Mouse (Mus musculus): ENCODE data around the gene Gstp3. TPM values are rescaled to one million over a fixed set of nuclear protein-coding genes. Genes with fewer than 3 reads are reported as not detected.

The Gstp3 gene
- total and polyA plus RNA-seq, 2 experiments from 2014 or later = not detected

- DNase-seq (ENCODE audit: low spot score) = peak; percentile 100
- Histone ChIP-seq H3K27me3 (ENCODE audit: control insufficient read depth, insufficient read depth, low read length) (no peaks in the 10 kb centered on the region), H3K27ac (ENCODE audit: low read depth) (peak within 1 kb of the TSS; percentile 94), H3K4me1 (ENCODE audit: control insufficient read depth, insufficient read depth) (peaks cover 4% of the 10 kb centered on the region), H3K9me3 (replicated peaks; ENCODE audit: control insufficient read depth, low read length) (no peaks in the 10 kb centered on the region), H3K4me2 (ENCODE audit: low read depth, low read length) (peak within 1 kb of the TSS; percentile 69), H3K36me3 (replicated peaks; ENCODE audit: control insufficient read depth, insufficient read depth, low read length) (peaks cover 37% of the 10 kb centered on the region), H3K4me3 (ENCODE audit: low read depth, low read length) (peak within 1 kb of the TSS; percentile 79), H3K9ac (replicated peaks; ENCODE audit: low read depth, low read length) (peak within 1 kb of the TSS; percentile 84)
- peak; percentile 80 for TF ChIP-seq EP300 (IDR thresholded peaks at IDR 0.05; ENCODE audit: low read depth)
- TF ChIP-seq CTCF (IDR thresholded peaks at IDR 0.05; ENCODE audit: low read depth) = peak; percentile 91
- 0% methylated on average over 45 of the region's 45 CpGs for WGBS
- peak; percentile 99 for ATAC-seq (ENCODE audit: insufficient read depth, low read depth)
Observed at GRCm38 (mm10) chr19:4012432-4013022, 46.8 kb downstream of the Gstp3 start, which contains the start of gene Ndufv1. Gene Ndufv1 (minus strand): TSS chr19:4012806.

- no peak overlapping the region for H3K4me2 ChIP-seq (ENCODE audit: low read depth, low read length)
Observed at GRCm38 (mm10) chr19:4011086-4011485, 48.3 kb downstream of the Gstp3 start.

More at GRCm38 (mm10) chr19:4011086-4011485, 48.3 kb downstream of the Gstp3 start:
- Histone ChIP-seq H3K9me3 (replicated peaks; ENCODE audit: control insufficient read depth, low read length) (no peaks in the 10 kb centered on the region), H3K4me1 (ENCODE audit: control insufficient read depth, insufficient read depth) (peaks cover 4% of the 10 kb centered on the region), H3K27ac (ENCODE audit: low read depth) (no peak overlapping the region), H3K9ac (replicated peaks; ENCODE audit: low read depth, low read length) (no peak overlapping the region), H3K27me3 (ENCODE audit: control insufficient read depth, insufficient read depth, low read length) (no peaks in the 10 kb centered on the region), H3K36me3 (replicated peaks; ENCODE audit: control insufficient read depth, insufficient read depth, low read length) (peaks cover 51% of the 10 kb centered on the region), H3K4me3 (ENCODE audit: low read depth, low read length) (no peak overlapping the region)
- no peak for DNase-seq (ENCODE audit: low spot score)
- ATAC-seq (ENCODE audit: insufficient read depth, low read depth) = no peak
- TF ChIP-seq CTCF (IDR thresholded peaks at IDR 0.05; ENCODE audit: low read depth) (no peak), EP300 (IDR thresholded peaks at IDR 0.05; ENCODE audit: low read depth) (no peak)
- WGBS = 92% methylated on average over 5 of the region's 5 CpGs

Other genes with a start within 250 kb of the Gstp3 start
Only the 30 nearest of the 34 such genes appear.
- 32.1 and 44.9 TPM in 2 replicates for gene Tcirg1, start 152.4 kb downstream of the Gstp3 start, total RNA-seq (2014; rRNA removed; ENCODE audit: low replicate concordance)
- gene Tcirg1, start 152.4 kb downstream of the Gstp3 start, polyA plus RNA-seq (2015; fragmentation: Nextera tagmentation; extraction: Ambion mirVana) = 12.8 and 14.1 TPM in 2 replicates
- 506 and 520 TPM in 2 replicates for gene Ndufs8, start 146.8 kb downstream of the Gstp3 start, total RNA-seq (2014; rRNA removed; ENCODE audit: low replicate concordance)
- 681 and 696 TPM in 2 replicates for gene Ndufs8, start 146.8 kb downstream of the Gstp3 start, polyA plus RNA-seq (2015; fragmentation: Nextera tagmentation; extraction: Ambion mirVana)
- gene Aldh3b1, start 129.8 kb downstream of the Gstp3 start, total RNA-seq (2014; rRNA removed; ENCODE audit: low replicate concordance) = 1.9 and 2.1 TPM in 2 replicates
- gene Aldh3b1, start 129.8 kb downstream of the Gstp3 start, polyA plus RNA-seq (2015; fragmentation: Nextera tagmentation; extraction: Ambion mirVana) = 3.1 and 3.2 TPM in 2 replicates
- 11.9 and 29.6 TPM in 2 replicates for gene Unc93b1, start 124.4 kb downstream of the Gstp3 start, total RNA-seq (2014; rRNA removed; ENCODE audit: low replicate concordance)
- gene Unc93b1, start 124.4 kb downstream of the Gstp3 start, polyA plus RNA-seq (2015; fragmentation: Nextera tagmentation; extraction: Ambion mirVana) = 15.5 and 18.1 TPM in 2 replicates
- not detected in 2 replicates for gene Aldh3b3, start 100.9 kb downstream of the Gstp3 start, total RNA-seq (2014; rRNA removed; ENCODE audit: low replicate concordance)
- gene Aldh3b3, start 100.9 kb downstream of the Gstp3 start, polyA plus RNA-seq (2015; fragmentation: Nextera tagmentation; extraction: Ambion mirVana) = 0.22 and 0.29 TPM in 2 replicates
- gene Aldh3b2, start 87.2 kb downstream of the Gstp3 start, total RNA-seq (2014; rRNA removed; ENCODE audit: low replicate concordance) = 3.9 TPM in 1 of 2 replicates, not detected in the other
- gene Aldh3b2, start 87.2 kb downstream of the Gstp3 start, polyA plus RNA-seq (2015; fragmentation: Nextera tagmentation; extraction: Ambion mirVana) = 0.18 TPM in 2 replicates
- gene Acy3, start 73.0 kb downstream of the Gstp3 start, total RNA-seq (2014; rRNA removed; ENCODE audit: low replicate concordance) = 32.3 and 74.8 TPM in 2 replicates
- gene Acy3, start 73.0 kb downstream of the Gstp3 start, polyA plus RNA-seq (2015; fragmentation: Nextera tagmentation; extraction: Ambion mirVana) = 21.5 and 22.6 TPM in 2 replicates
- not detected in 2 replicates for gene Tbx10, start 66.8 kb downstream of the Gstp3 start, total RNA-seq (2014; rRNA removed; ENCODE audit: low replicate concordance)
- not detected in 2 replicates for gene Tbx10, start 66.8 kb downstream of the Gstp3 start, polyA plus RNA-seq (2015; fragmentation: Nextera tagmentation; extraction: Ambion mirVana)
- 110 and 175 TPM in 2 replicates for gene Nudt8, start 59.0 kb downstream of the Gstp3 start, total RNA-seq (2014; rRNA removed; ENCODE audit: low replicate concordance)
- gene Nudt8, start 59.0 kb downstream of the Gstp3 start, polyA plus RNA-seq (2015; fragmentation: Nextera tagmentation; extraction: Ambion mirVana) = 131 and 138 TPM in 2 replicates
- 4.0 and 7.0 TPM in 2 replicates for gene Gm49405, start 58.9 kb downstream of the Gstp3 start, total RNA-seq (2014; rRNA removed; ENCODE audit: low replicate concordance)
- gene Gm49405, start 58.9 kb downstream of the Gstp3 start, polyA plus RNA-seq (2015; fragmentation: Nextera tagmentation; extraction: Ambion mirVana) = 3.6 and 4.0 TPM in 2 replicates
- 158 and 202 TPM in 2 replicates for gene Doc2g, start 56.3 kb downstream of the Gstp3 start, total RNA-seq (2014; rRNA removed; ENCODE audit: low replicate concordance)
- gene Doc2g, start 56.3 kb downstream of the Gstp3 start, polyA plus RNA-seq (2015; fragmentation: Nextera tagmentation; extraction: Ambion mirVana) = 114 and 116 TPM in 2 replicates
- gene Ndufv1, start 46.8 kb downstream of the Gstp3 start, total RNA-seq (2014; rRNA removed; ENCODE audit: low replicate concordance) = 910 and 941 TPM in 2 replicates
- gene Ndufv1, start 46.8 kb downstream of the Gstp3 start, polyA plus RNA-seq (2015; fragmentation: Nextera tagmentation; extraction: Ambion mirVana) = 1,083 and 1,090 TPM in 2 replicates
- 266 and 311 TPM in 2 replicates for gene Gstp1, start 21.6 kb downstream of the Gstp3 start, total RNA-seq (2014; rRNA removed; ENCODE audit: low replicate concordance)
- 440 and 449 TPM in 2 replicates for gene Gstp1, start 21.6 kb downstream of the Gstp3 start, polyA plus RNA-seq (2015; fragmentation: Nextera tagmentation; extraction: Ambion mirVana)
- gene Gstp2, start 13.5 kb downstream of the Gstp3 start, total RNA-seq (2014; rRNA removed; ENCODE audit: low replicate concordance) = 4.5 and 9.7 TPM in 2 replicates
- gene Gstp2, start 13.5 kb downstream of the Gstp3 start, polyA plus RNA-seq (2015; fragmentation: Nextera tagmentation; extraction: Ambion mirVana) = 17.0 and 22.7 TPM in 2 replicates
- not detected in 2 replicates for gene Cabp2, start 22.0 kb upstream of the Gstp3 start, total RNA-seq (2014; rRNA removed; ENCODE audit: low replicate concordance)
- gene Cabp2, start 22.0 kb upstream of the Gstp3 start, polyA plus RNA-seq (2015; fragmentation: Nextera tagmentation; extraction: Ambion mirVana) = not detected in 2 replicates
- 63.2 and 67.3 TPM in 2 replicates for gene Cdk2ap2, start 37.6 kb upstream of the Gstp3 start, total RNA-seq (2014; rRNA removed; ENCODE audit: low replicate concordance)
- gene Cdk2ap2, start 37.6 kb upstream of the Gstp3 start, polyA plus RNA-seq (2015; fragmentation: Nextera tagmentation; extraction: Ambion mirVana) = 46.8 and 59.6 TPM in 2 replicates
- 26.2 and 47.3 TPM in 2 replicates for gene Pitpnm1, start 40.4 kb upstream of the Gstp3 start, total RNA-seq (2014; rRNA removed; ENCODE audit: low replicate concordance)
- gene Pitpnm1, start 40.4 kb upstream of the Gstp3 start, polyA plus RNA-seq (2015; fragmentation: Nextera tagmentation; extraction: Ambion mirVana) = 17.9 and 21.9 TPM in 2 replicates
- gene Aip, start 66.3 kb upstream of the Gstp3 start, total RNA-seq (2014; rRNA removed; ENCODE audit: low replicate concordance) = 21.4 and 23.8 TPM in 2 replicates
- gene Aip, start 66.3 kb upstream of the Gstp3 start, polyA plus RNA-seq (2015; fragmentation: Nextera tagmentation; extraction: Ambion mirVana) = 61.7 and 66.2 TPM in 2 replicates
- not detected in 2 replicates for gene Gpr152, start 80.2 kb upstream of the Gstp3 start, total RNA-seq (2014; rRNA removed; ENCODE audit: low replicate concordance)
- gene Gpr152, start 80.2 kb upstream of the Gstp3 start, polyA plus RNA-seq (2015; fragmentation: Nextera tagmentation; extraction: Ambion mirVana) = 0.03 TPM in 2 replicates
- not detected in 2 replicates for gene Cabp4, start 84.5 kb upstream of the Gstp3 start, total RNA-seq (2014; rRNA removed; ENCODE audit: low replicate concordance)
- 0.07 and 0.11 TPM in 2 replicates for gene Cabp4, start 84.5 kb upstream of the Gstp3 start, polyA plus RNA-seq (2015; fragmentation: Nextera tagmentation; extraction: Ambion mirVana)
- gene Coro1b, start 89.0 kb upstream of the Gstp3 start, total RNA-seq (2014; rRNA removed; ENCODE audit: low replicate concordance) = 120 and 144 TPM in 2 replicates
- 97.2 and 102 TPM in 2 replicates for gene Coro1b, start 89.0 kb upstream of the Gstp3 start, polyA plus RNA-seq (2015; fragmentation: Nextera tagmentation; extraction: Ambion mirVana)
- gene Ptprcap, start 94.0 kb upstream of the Gstp3 start, total RNA-seq (2014; rRNA removed; ENCODE audit: low replicate concordance) = 13.5 TPM in 1 of 2 replicates, not detected in the other
- gene Ptprcap, start 94.0 kb upstream of the Gstp3 start, polyA plus RNA-seq (2015; fragmentation: Nextera tagmentation; extraction: Ambion mirVana) = 0.46 and 1.1 TPM in 2 replicates
- gene Rps6kb2, start 103.8 kb upstream of the Gstp3 start, total RNA-seq (2014; rRNA removed; ENCODE audit: low replicate concordance) = 34.2 and 62.0 TPM in 2 replicates
- 32.9 and 35.2 TPM in 2 replicates for gene Rps6kb2, start 103.8 kb upstream of the Gstp3 start, polyA plus RNA-seq (2015; fragmentation: Nextera tagmentation; extraction: Ambion mirVana)
- 40.3 and 119 TPM in 2 replicates for gene Carns1, start 115.9 kb upstream of the Gstp3 start, total RNA-seq (2014; rRNA removed; ENCODE audit: low replicate concordance)
- gene Carns1, start 115.9 kb upstream of the Gstp3 start, polyA plus RNA-seq (2015; fragmentation: Nextera tagmentation; extraction: Ambion mirVana) = 20.6 and 23.8 TPM in 2 replicates
- gene Tbc1d10c, start 131.7 kb upstream of the Gstp3 start, total RNA-seq (2014; rRNA removed; ENCODE audit: low replicate concordance) = 5.2 TPM in 1 of 2 replicates, not detected in the other
- gene Tbc1d10c, start 131.7 kb upstream of the Gstp3 start, polyA plus RNA-seq (2015; fragmentation: Nextera tagmentation; extraction: Ambion mirVana) = 2.7 and 4.4 TPM in 2 replicates
- 808 and 961 TPM in 2 replicates for gene Ppp1ca, start 132.5 kb upstream of the Gstp3 start, total RNA-seq (2014; rRNA removed; ENCODE audit: low replicate concordance)
- 738 and 763 TPM in 2 replicates for gene Ppp1ca, start 132.5 kb upstream of the Gstp3 start, polyA plus RNA-seq (2015; fragmentation: Nextera tagmentation; extraction: Ambion mirVana)
- gene Rad9a, start 142.1 kb upstream of the Gstp3 start, total RNA-seq (2014; rRNA removed; ENCODE audit: low replicate concordance) = 9.5 and 12.3 TPM in 2 replicates
- gene Rad9a, start 142.1 kb upstream of the Gstp3 start, polyA plus RNA-seq (2015; fragmentation: Nextera tagmentation; extraction: Ambion mirVana) = 9.5 and 9.7 TPM in 2 replicates
- gene Clcf1, start 154.7 kb upstream of the Gstp3 start, total RNA-seq (2014; rRNA removed; ENCODE audit: low replicate concordance) = 3.4 and 14.7 TPM in 2 replicates
- 0.67 and 0.91 TPM in 2 replicates for gene Clcf1, start 154.7 kb upstream of the Gstp3 start, polyA plus RNA-seq (2015; fragmentation: Nextera tagmentation; extraction: Ambion mirVana)
- not detected in 2 replicates for gene AC109138.7, start 154.8 kb upstream of the Gstp3 start, total RNA-seq (2014; rRNA removed; ENCODE audit: low replicate concordance)
- not detected in 2 replicates for gene AC109138.7, start 154.8 kb upstream of the Gstp3 start, polyA plus RNA-seq (2015; fragmentation: Nextera tagmentation; extraction: Ambion mirVana)
- gene Pold4, start 172.3 kb upstream of the Gstp3 start, total RNA-seq (2014; rRNA removed; ENCODE audit: low replicate concordance) = 18.6 and 30.8 TPM in 2 replicates
- 23.0 and 27.9 TPM in 2 replicates for gene Pold4, start 172.3 kb upstream of the Gstp3 start, polyA plus RNA-seq (2015; fragmentation: Nextera tagmentation; extraction: Ambion mirVana)